Mouse (Mus musculus) forebrain, embryonic 10.5 days (tissue): ENCODE results near the gene Gabrb2. TPM values are rescaled to one million over a fixed set of nuclear protein-coding genes. Genes with fewer than 3 reads are reported as not detected.

Experiments used
- DNase-seq: peaks from one replicate; pipeline ENCODE4 v3.0.0-alpha.2; 2017; ENCODE audit warnings: low spot score; ENCODE audit errors: extremely low spot score
- H3K27ac ChIP-seq: fragments of 300-500 bp; sonication (generic); 2 replicates; pipeline ENCODE4 v1.5.1; 2016; ENCODE audit warnings: mild to moderate bottlenecking
- H3K27me3 ChIP-seq: fragments of 300-500 bp; sonication (generic); 2 replicates; pipeline ENCODE4 v1.6.1; 2016; ENCODE audit warnings: mild to moderate bottlenecking; ENCODE audit not compliant: poor library complexity, severe bottlenecking
- H3K36me3 ChIP-seq: fragments of 300-500 bp; sonication (generic); replicated peaks from 2 replicates; pipeline ENCODE4 v1.6.1; 2016; ENCODE audit warnings: mild to moderate bottlenecking, moderate library complexity
- H3K4me1 ChIP-seq: fragments of 300-500 bp; sonication (generic); 2 replicates; pipeline ENCODE4 v1.6.1; 2016
- H3K4me3 ChIP-seq: fragments of 300-500 bp; sonication (generic); 2 replicates; pipeline ENCODE4 v1.5.1; 2016; ENCODE audit warnings: mild to moderate bottlenecking, moderate library complexity
- H3K9me3 ChIP-seq: fragments of 300-500 bp; sonication (generic); 2 replicates; pipeline ENCODE4 v1.6.1; 2016; ENCODE audit warnings: mild to moderate bottlenecking, moderate library complexity
- WGBS: fragments of 180-500 bp; shearing (Covaris S2); methylation state at CpG from one replicate; pipeline ENCODE4 v1.1.7; 2016; 5-methylcytosine and 5-hydroxymethylcytosine counted together
- polyA plus RNA-seq: library from polyadenylated mRNA; unstranded; fragments of >200 nt; fragmentation: Nextera tagmentation; extraction: Ambion mirVana; gene quantifications from 2 replicates; pipeline ENCODE4 v1.2.1, GENCODE M21; 2016

Gabrb2 gene
- polyA plus RNA-seq, 1 experiment from 2014 or later = 3.2 TPM

GRCm38 (mm10) chr11:42668657-42669056 lies 249.1 kb downstream of the Gabrb2 start:
- H3K36me3 ChIP-seq = no peaks in the 10 kb centered on the region
- no peaks in the 10 kb centered on the region for H3K27me3 ChIP-seq
- H3K27ac ChIP-seq = no peak overlapping the region
- H3K9me3 ChIP-seq = no peaks in the 10 kb centered on the region
- H3K4me3 ChIP-seq = no peak overlapping the region
- DNase-seq = no peak
- WGBS = 93% methylated on average over 4 of the region's 4 CpGs
- H3K4me1 ChIP-seq = no peaks in the 10 kb centered on the region

Other genes with a start within 250 kb of the Gabrb2 start
- gene Gabra1, start 236.8 kb upstream of the Gabrb2 start, polyA plus RNA-seq = 0.48 and 0.71 TPM in 2 replicates
- not detected in 2 replicates for gene Gabra6, start 98.7 kb upstream of the Gabrb2 start, polyA plus RNA-seq